Mouse (Mus musculus) heart, embryonic 15.5 days (tissue): ENCODE data around the gene Gtpbp2. TPM values are rescaled to one million over a fixed set of nuclear protein-coding genes. Genes with fewer than 3 reads are reported as not detected.

Experiments used
- ATAC-seq: fragments of 200-750 bp; cut with Nextera tagmentation; replicated peaks from 2 replicates; pipeline ENCODE4 v1.8.0; 2017; ENCODE audit warnings: low read depth, moderate TSS enrichment; ENCODE audit not compliant: insufficient number of reproducible peaks, insufficient read depth, low FRiP score
- H3K27ac ChIP-seq: fragments of 300-500 bp; sonication (generic); 2 replicates; pipeline ENCODE4 v1.5.1; 2015; ENCODE audit warnings: mild to moderate bottlenecking, inconsistent platforms
- H3K27me3 ChIP-seq: fragments of 300-500 bp; sonication (generic); 2 replicates; pipeline ENCODE4 v1.6.1; 2015; ENCODE audit warnings: inconsistent platforms
- H3K36me3 ChIP-seq: fragments of 300-500 bp; sonication (generic); 2 replicates; pipeline ENCODE4 v1.6.1; 2015; ENCODE audit warnings: mild to moderate bottlenecking, inconsistent platforms
- H3K4me1 ChIP-seq: fragments of 300-500 bp; sonication (generic); replicated peaks from 2 replicates; pipeline ENCODE4 v1.6.1; 2015; ENCODE audit warnings: inconsistent platforms
- H3K4me2 ChIP-seq: fragments of 300-500 bp; sonication (generic); 2 replicates; pipeline ENCODE4 v1.6.1; 2015; ENCODE audit warnings: inconsistent platforms, mild to moderate bottlenecking, moderate library complexity
- H3K4me3 ChIP-seq: fragments of 300-500 bp; sonication (generic); 2 replicates; pipeline ENCODE4 v1.5.1; 2015; ENCODE audit warnings: mild to moderate bottlenecking, inconsistent platforms
- H3K9ac ChIP-seq: fragments of 300-500 bp; sonication (generic); 2 replicates; pipeline ENCODE4 v1.6.1; 2015; ENCODE audit warnings: mild to moderate bottlenecking, inconsistent platforms
- H3K9me3 ChIP-seq: fragments of 300-500 bp; sonication (generic); replicated peaks from 2 replicates; pipeline ENCODE4 v1.6.1; 2016; ENCODE audit warnings: inconsistent platforms
- WGBS: fragments of 180-500 bp; shearing (Covaris S2); methylation state at CpG from one replicate; pipeline ENCODE4 v1.1.7; 2015; ENCODE audit warnings: mixed read lengths; 5-methylcytosine and 5-hydroxymethylcytosine counted together
- polyA plus RNA-seq: library from polyadenylated mRNA; unstranded; fragments of >200 nt; fragmentation: Nextera tagmentation; extraction: Ambion mirVana; gene quantifications from 2 replicates; pipeline ENCODE4 v1.2.1, GENCODE M21; 2015

The Gtpbp2 gene
- polyA plus RNA-seq, 1 experiment from 2014 or later, result 33.8 TPM

- peaks cover 22% of the 10 kb centered on the region for H3K4me1 ChIP-seq
- no peak overlapping the region for H3K27ac ChIP-seq
- no peak overlapping the region for H3K9ac ChIP-seq
- ATAC-seq, result no peak
- no peaks in the 10 kb centered on the region for H3K9me3 ChIP-seq
- 82% methylated on average over 5 of the region's 5 CpGs for WGBS
- no peak overlapping the region for H3K4me3 ChIP-seq
- H3K36me3 ChIP-seq, result peaks cover 2% of the 10 kb centered on the region; the same call in 1 of the 2 replicates
- no peak overlapping the region for H3K4me2 ChIP-seq
- H3K27me3 ChIP-seq, result no peaks in the 10 kb centered on the region
Measured at GRCm38 (mm10) chr17:46156680-46157079, 4.2 kb upstream of the Gtpbp2 start.

GRCm38 (mm10) chr17:46157131-46157530 lies 3.7 kb upstream of the Gtpbp2 start:
- Histone ChIP-seq H3K27ac (no peak overlapping the region), H3K4me3 (no peak overlapping the region), H3K4me2 (no peak overlapping the region), H3K4me1 (peaks cover 23% of the 10 kb centered on the region), H3K9me3 (no peaks in the 10 kb centered on the region), H3K27me3 (no peaks in the 10 kb centered on the region), H3K36me3 (no peaks in the 10 kb centered on the region), H3K9ac (no peak overlapping the region)
- ATAC-seq, result no peak
- WGBS, result 92% methylated on average over 8 of the region's 8 CpGs

GRCm38 (mm10) chr17:46159236-46159635 lies 1.6 kb upstream of the Gtpbp2 start:
- H3K4me3 ChIP-seq, result peak overlapping the region; percentile 88
- peak overlapping the region; percentile 96 for H3K27ac ChIP-seq
- H3K4me2 ChIP-seq, result peak overlapping the region; percentile 68
- no peaks in the 10 kb centered on the region for H3K9me3 ChIP-seq
- H3K9ac ChIP-seq, result no peak overlapping the region; the same call in 1 of the 2 replicates
- peaks cover 27% of the 10 kb centered on the region for H3K4me1 ChIP-seq
- WGBS, result 21% methylated on average over 2 of the region's 2 CpGs
- H3K27me3 ChIP-seq, result no peaks in the 10 kb centered on the region
- 0 out of 2 replicates have a peak, but pooled peaks cover 5% of the 10 kb centered on the region for H3K36me3 ChIP-seq
- no peak for ATAC-seq

- H3K4me3 ChIP-seq, result peak overlapping the region; percentile 88
Measured at GRCm38 (mm10) chr17:46160090-46160662, 656 bp upstream of the Gtpbp2 start.

GRCm38 (mm10) chr17:46161179-46161578 lies 347 bp downstream of the Gtpbp2 start:
- H3K4me2 ChIP-seq, result peak overlapping the region; percentile 73
- peak overlapping the region; percentile 87 for H3K9ac ChIP-seq
- peak overlapping the region; percentile 84 for H3K27ac ChIP-seq
- no peaks in the 10 kb centered on the region for H3K9me3 ChIP-seq
- ATAC-seq, result no peak
- H3K4me3 ChIP-seq, result peak overlapping the region; percentile 88
- H3K36me3 ChIP-seq, result peaks cover 22% of the 10 kb centered on the region
- peaks cover 31% of the 10 kb centered on the region for H3K4me1 ChIP-seq
- 0% methylated on average over 19 of the region's 19 CpGs for WGBS
- H3K27me3 ChIP-seq, result no peaks in the 10 kb centered on the region

More at GRCm38 (mm10) chr17:46160090-46160662, 656 bp upstream of the Gtpbp2 start:
- peaks cover 13% of the 10 kb centered on the region for H3K36me3 ChIP-seq
- 0% methylated on average over 16 of the region's 16 CpGs for WGBS
- H3K9me3 ChIP-seq, result no peaks in the 10 kb centered on the region
- peak overlapping the region; percentile 68 for H3K4me2 ChIP-seq
- H3K4me1 ChIP-seq, result peaks cover 27% of the 10 kb centered on the region
- peak overlapping the region; percentile 96 for H3K27ac ChIP-seq
- H3K9ac ChIP-seq, result peak overlapping the region; percentile 49
- H3K27me3 ChIP-seq, result no peaks in the 10 kb centered on the region
- peak; percentile 78 for ATAC-seq

GRCm38 (mm10) chr17:46161710-46162109 lies 878 bp downstream of the Gtpbp2 start:
- 47% methylated on average over 9 of the region's 9 CpGs for WGBS
- peak overlapping the region; percentile 84 for H3K27ac ChIP-seq
- no peak for ATAC-seq

GRCm38 (mm10) chr17:46162551-46162950 lies 1.7 kb downstream of the Gtpbp2 start:
- no peak for ATAC-seq
- Histone ChIP-seq H3K9ac (no peak overlapping the region), H3K4me2 (peak overlapping the region; percentile 73), H3K9me3 (no peaks in the 10 kb centered on the region), H3K4me1 (peaks cover 31% of the 10 kb centered on the region), H3K27me3 (no peaks in the 10 kb centered on the region), H3K4me3 (peak overlapping the region; percentile 88), H3K27ac (peak overlapping the region; percentile 12; the same call in 1 of the 2 replicates), H3K36me3 (peaks cover 32% of the 10 kb centered on the region)
- WGBS, result 75% methylated on average over 7 of the region's 7 CpGs

More at GRCm38 (mm10) chr17:46161710-46162109, 878 bp downstream of the Gtpbp2 start:
- H3K4me2 ChIP-seq, result peak overlapping the region; percentile 73
- H3K9ac ChIP-seq, result peak overlapping the region; percentile 87
- no peaks in the 10 kb centered on the region for H3K27me3 ChIP-seq
- peaks cover 27% of the 10 kb centered on the region for H3K36me3 ChIP-seq
- peak overlapping the region; percentile 88 for H3K4me3 ChIP-seq
- H3K9me3 ChIP-seq, result no peaks in the 10 kb centered on the region
- peaks cover 31% of the 10 kb centered on the region for H3K4me1 ChIP-seq

GRCm38 (mm10) chr17:46162951-46163421 lies 2.2 kb downstream of the Gtpbp2 start:
- Histone ChIP-seq H3K27ac (peak overlapping the region; percentile 12; the same call in 1 of the 2 replicates), H3K9me3 (no peaks in the 10 kb centered on the region), H3K9ac (no peak overlapping the region), H3K4me2 (peak overlapping the region; percentile 73), H3K4me1 (peaks cover 31% of the 10 kb centered on the region), H3K4me3 (peak overlapping the region; percentile 88), H3K36me3 (peaks cover 36% of the 10 kb centered on the region), H3K27me3 (no peaks in the 10 kb centered on the region)
- no peak for ATAC-seq
- WGBS, result 57% methylated on average over 9 of the region's 9 CpGs

GRCm38 (mm10) chr17:46164301-46164700 lies 3.5 kb downstream of the Gtpbp2 start:
- no peak overlapping the region for H3K9ac ChIP-seq
- no peak overlapping the region for H3K4me2 ChIP-seq
- H3K36me3 ChIP-seq, result peaks cover 49% of the 10 kb centered on the region
- H3K27ac ChIP-seq, result no peak overlapping the region
- 95% methylated on average over 8 of the region's 8 CpGs for WGBS
- H3K4me3 ChIP-seq, result no peak overlapping the region
- no peak for ATAC-seq
- H3K9me3 ChIP-seq, result no peaks in the 10 kb centered on the region
- peaks cover 32% of the 10 kb centered on the region for H3K4me1 ChIP-seq
- H3K27me3 ChIP-seq, result no peaks in the 10 kb centered on the region

- Histone ChIP-seq H3K4me2 (no peak overlapping the region), H3K27me3 (no peaks in the 10 kb centered on the region), H3K9me3 (no peaks in the 10 kb centered on the region), H3K9ac (no peak overlapping the region), H3K27ac (no peak overlapping the region), H3K36me3 (peaks cover 54% of the 10 kb centered on the region), H3K4me3 (no peak overlapping the region), H3K4me1 (peaks cover 27% of the 10 kb centered on the region)
- no peak for ATAC-seq
- WGBS, result 90% methylated on average over 10 of the region's 10 CpGs
Measured at GRCm38 (mm10) chr17:46164791-46165190, 4.0 kb downstream of the Gtpbp2 start.

GRCm38 (mm10) chr17:46165460-46165859 lies 4.6 kb downstream of the Gtpbp2 start:
- H3K9ac ChIP-seq, result no peak overlapping the region
- 85% methylated on average over 12 of the region's 12 CpGs for WGBS
- H3K27me3 ChIP-seq, result no peaks in the 10 kb centered on the region
- H3K9me3 ChIP-seq, result no peaks in the 10 kb centered on the region
- no peak overlapping the region for H3K4me3 ChIP-seq
- peaks cover 27% of the 10 kb centered on the region for H3K4me1 ChIP-seq
- peaks cover 58% of the 10 kb centered on the region for H3K36me3 ChIP-seq
- H3K27ac ChIP-seq, result no peak overlapping the region; the same call in 1 of the 2 replicates
- H3K4me2 ChIP-seq, result no peak overlapping the region
- ATAC-seq, result no peak

GRCm38 (mm10) chr17:46166270-46166669 lies 5.4 kb downstream of the Gtpbp2 start:
- H3K4me1 ChIP-seq, result peaks cover 27% of the 10 kb centered on the region
- H3K9me3 ChIP-seq, result no peaks in the 10 kb centered on the region
- H3K4me3 ChIP-seq, result no peak overlapping the region
- no peak overlapping the region for H3K4me2 ChIP-seq
- no peaks in the 10 kb centered on the region for H3K27me3 ChIP-seq
- WGBS, result 69% methylated on average over 5 of the region's 5 CpGs
- H3K27ac ChIP-seq, result no peak overlapping the region
- peaks cover 66% of the 10 kb centered on the region for H3K36me3 ChIP-seq
- H3K9ac ChIP-seq, result no peak overlapping the region
- ATAC-seq, result no peak
